Mouse (Mus musculus) common myeloid progenitor, adult 5-6 weeks (primary cell): ENCODE measurements at regions not wholly inside any gene's neighbourhood (a gene's known extent, or its start where the extent isn't known, plus 50 kb on each side); places are given as distances from the start of the nearest gene placed in this dataset.
"Not testable (repeated sequence)": the region's sequence is repeated elsewhere in the genome, so short reads cannot be mapped to it uniquely, and the experiment has no call there.

ENCODE experiments used
- ATAC-seq: replicated peaks from 2 replicates; pipeline ENCODE4 v1.8.0; 2016; ENCODE audit warnings: low read depth, mild to moderate bottlenecking, moderate TSS enrichment, inconsistent platforms; ENCODE audit not compliant: poor library complexity, severe bottlenecking

DNA sequence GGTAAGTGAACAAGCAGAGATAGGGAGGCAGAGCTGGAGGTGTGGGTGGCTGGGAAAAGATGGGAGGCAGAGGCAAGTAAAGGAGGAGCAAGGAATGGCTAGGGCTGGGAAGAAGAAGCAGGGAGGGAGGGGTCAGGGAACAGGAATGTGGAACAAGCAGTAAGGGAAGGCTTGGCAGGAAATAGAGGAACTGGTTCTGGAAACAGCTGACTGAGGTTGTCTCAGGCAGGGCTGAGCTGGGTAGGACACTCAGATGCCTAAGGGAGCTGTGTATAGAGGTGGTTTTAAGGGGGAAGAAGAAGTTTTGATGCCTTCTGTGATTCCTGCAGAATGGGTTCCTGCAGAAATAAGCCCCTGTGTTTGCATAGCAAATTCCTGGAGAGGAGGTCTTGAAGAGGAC is 92.7 kb downstream of the Nucb2 start:
- peak; percentile 60; the same call in 1 of the 2 replicates for ATAC-seq

DNA sequence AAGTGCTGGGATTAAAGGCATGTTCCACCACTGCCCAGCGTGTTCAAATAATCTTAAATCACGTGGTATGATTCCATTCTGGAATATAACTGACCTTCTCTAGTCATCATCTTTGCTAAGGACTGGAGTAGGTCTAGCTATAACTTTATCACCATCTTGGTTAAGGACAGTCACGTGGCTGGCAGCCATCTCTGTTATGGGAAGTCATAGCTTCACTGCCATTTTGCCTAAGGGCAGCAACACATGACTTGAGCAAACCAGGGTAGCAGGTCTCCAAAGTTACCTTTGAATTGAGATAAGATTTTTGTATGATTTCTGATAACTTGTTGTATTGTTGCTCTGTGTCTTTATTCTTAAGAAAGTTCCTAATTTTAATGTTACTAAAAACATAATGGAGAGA is 96.2 kb downstream of the Nucb2 start:
- no peak for ATAC-seq

DNA sequence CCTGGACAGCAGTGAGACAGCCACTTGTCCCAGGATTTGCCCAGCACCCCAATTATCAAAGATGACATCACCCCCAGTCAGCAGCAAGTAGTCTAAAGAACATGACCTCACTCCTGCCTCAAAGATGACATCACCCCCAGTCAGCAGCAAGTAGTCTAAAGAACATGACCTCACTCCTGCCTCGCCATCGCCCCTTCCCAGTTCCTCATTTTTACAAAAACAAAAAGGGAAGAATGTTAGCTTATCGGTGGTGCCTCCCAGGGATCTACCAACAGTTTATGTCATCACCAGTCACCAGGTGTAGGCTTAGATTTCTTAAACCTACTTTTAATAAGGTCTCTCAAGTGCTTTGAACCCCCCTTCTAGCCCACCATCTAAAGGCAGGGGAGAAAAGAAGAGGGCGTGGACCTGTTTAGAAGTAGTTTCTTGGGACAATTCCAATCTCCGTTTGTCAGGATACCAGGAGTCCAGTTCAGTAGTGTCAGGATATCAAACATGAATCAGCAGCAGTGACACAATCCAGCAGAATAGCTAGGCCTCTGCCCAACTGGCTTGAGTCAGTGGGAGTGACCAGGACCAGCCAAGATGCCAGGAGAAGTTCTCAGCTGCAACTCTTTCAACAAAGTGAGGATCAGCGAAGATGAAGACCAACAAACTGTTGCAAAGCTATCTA is 99.1 kb downstream of the Nucb2 start:
- peak; percentile 76 for ATAC-seq

DNA sequence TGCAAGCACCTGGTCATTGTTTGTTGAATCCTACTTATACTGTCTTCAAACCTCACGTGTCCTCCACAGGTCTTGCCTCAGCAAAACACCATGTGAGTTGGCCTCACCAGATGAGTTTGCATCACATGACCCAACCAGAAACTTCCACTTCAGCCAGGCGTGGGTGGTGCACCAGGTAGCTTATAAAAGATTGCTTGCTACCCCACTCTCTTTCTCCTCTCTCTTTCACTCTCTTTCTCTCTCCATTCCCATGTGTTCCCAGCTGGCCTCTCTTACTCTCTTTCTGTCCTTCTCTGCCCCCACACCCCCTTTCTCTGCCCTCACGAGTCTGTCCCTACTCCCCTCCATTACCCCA is 99.6 kb downstream of the Nucb2 start:
- no peak for ATAC-seq

DNA sequence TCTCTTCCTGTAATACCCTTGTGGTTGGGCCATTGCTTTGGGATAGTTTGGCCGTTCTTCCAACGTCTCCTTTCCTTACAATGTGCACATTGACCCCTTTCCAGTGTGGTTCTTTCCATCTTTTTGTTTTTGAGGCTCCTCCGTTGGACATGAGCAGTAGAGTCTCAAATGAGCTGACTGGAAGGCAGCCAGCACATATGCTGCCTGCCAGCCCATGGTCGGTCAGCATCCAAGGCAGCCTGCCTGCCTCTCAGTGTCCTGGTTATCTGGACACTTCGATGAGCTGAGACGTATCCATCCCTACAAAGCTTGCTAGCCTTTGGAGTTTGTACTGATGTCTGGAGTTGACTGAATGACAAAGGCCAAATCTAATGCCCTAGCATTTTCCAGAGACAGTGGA is 102.1 kb downstream of the Nucb2 start:
- ATAC-seq = no peak

DNA sequence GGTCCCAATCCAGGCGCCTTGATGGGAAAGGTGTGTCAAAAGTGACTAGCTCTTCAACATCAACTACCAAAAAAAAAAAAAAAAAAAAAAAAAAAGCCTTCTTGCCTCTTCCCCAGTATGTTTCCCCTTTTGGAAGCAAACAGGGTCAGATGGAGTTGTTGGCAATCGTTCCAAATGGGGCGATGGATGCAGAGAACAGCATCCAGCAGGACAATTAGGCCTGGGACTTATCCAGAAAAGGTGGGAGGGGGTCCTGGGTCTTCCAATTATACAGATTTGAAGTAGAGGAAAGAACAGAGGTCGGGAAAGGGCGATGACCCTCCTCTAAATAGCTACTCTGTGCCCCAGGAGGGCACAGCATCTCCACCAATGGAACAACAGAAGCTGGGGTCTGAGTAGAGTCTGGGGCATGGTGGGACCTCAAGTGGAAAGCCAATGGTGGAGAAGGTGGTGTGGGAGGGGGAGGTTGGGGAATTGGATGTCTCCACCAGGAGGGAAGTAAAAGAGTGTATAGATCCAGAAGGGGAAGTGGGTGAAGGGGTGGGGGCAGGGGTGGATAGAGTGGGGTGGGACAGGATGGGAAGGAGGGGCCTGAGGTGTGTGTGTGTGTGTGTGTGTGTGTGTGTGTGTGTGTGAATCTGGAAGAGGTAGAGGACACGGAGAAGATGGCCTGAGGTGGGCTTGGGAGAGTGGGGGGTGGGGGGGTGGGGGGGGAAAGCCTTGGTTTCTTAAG is 102.7 kb downstream of the Nucb2 start:
- ATAC-seq = peak; percentile 38

DNA sequence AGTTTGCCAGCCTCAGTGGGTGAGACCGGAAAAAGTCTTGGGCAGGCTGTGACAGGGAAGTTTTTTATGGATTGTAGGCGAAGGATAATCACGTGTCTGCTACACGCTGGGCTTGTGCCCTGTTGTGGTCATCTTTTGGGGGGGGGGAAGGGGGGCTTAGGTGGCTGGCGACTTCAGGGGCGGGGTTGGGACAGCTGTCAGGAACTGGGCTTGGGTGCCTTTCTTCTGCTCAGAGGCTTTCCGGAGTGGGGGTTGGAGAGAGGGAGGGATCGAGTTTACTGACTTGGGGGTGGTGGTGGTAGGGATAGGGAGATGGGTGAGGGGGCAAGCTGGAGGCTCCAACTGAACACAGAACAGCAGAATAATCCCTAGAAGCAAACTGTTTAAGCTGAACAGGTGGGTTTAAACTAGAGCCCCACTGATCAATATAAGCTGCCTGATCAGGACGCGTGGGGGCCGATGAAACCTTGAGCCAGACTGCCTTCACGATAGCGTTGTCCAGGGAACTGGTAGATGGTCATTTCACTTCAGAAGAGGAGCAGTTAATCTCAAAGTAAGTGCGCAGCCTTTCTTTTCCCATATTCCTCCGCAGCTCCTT is 103.6 kb downstream of the Nucb2 start:
- no peak for ATAC-seq

DNA sequence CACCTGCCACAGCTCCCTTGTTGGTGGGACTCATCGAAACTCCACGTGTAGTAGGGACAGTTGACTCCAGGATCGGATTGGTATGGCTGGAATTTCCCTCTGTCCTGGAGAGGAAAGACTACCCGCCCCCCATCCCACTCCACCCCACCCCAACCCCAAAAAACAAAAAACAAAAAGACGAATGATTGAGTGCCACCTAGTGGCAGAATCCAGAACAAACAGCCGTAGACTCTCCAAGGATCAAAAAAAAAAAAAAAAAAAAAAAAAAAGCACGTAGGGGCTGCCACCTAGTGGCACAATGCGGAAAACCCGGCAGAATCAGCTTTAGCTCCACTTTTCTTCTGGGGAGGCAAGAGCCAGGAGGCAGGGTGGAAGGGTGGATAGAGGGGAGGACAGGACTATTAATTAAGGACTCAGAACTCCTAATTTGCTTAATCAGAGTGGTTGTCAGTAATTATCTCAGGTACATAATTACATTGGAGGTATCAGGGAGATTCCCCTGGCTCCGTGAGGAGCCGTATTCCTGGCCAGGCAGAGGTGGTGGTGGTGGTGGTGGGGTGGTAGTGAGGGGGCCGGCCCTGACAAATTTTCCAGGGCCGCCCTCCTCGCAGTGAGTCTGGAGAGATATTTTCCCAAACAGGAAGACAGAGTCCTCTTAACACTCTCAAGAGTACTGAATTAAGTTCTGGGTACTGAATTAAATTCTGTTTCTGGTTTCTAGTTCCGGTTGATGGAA is 104.3 kb downstream of the Nucb2 start:
- peak; percentile 84 for ATAC-seq

DNA sequence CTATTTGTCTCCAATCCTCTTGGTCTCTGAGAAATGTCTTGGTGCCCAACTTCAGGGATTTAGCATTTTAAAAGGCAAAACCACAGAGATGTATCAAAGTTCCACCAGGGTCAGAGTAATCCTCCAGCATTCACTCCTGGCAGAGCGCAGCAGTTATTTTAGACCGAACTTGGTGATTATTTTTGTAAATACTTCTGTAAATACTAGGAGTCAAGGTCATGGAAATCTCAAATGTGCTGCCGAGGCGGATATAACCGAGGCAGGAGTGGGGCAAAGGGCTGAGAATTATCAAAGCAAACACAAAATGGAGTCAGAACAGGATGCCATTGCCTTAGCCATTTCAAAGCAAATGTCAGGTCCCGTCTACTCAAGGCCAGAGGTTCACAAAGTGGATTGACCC is 105.2 kb downstream of the Nucb2 start:
- ATAC-seq = no peak

DNA sequence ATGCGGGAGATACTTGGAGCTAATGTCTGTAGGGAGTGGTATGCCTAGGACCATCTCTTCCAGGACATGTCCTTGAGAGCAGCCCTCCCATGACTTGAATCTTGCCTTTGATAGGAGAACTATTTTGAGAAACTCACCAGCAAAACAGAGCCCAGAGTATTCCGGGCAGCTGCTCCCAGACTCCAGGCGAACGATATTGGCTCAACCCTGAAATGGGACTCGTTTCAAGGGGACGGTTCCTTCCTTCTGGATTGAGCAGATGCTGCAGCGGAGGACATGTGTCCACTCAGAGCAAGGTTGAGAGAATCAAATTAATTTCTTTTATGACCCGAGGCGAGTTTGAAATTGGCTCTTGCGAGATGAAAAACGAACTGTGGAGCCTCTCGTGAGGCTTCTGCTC is 105.7 kb downstream of the Nucb2 start:
- ATAC-seq = no peak

DNA sequence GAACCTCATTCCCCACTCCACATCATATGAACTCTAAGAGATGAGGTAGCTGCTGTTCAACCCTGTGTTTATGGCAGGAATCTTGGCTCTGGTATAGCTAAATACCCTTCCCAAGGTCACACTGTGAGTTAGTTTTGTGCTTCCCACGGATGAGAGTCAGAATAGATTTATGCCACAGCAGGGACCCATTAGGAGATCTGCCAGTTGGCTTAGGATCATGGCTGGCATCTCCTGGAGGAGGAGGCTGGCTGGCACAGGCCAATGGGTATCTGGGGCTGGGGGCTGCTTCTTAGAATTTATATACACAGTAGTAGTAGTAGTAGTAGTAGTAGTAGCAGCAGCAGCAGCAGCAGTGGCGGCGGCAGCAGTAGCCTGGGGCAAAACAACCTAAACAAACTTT is 111.8 kb downstream of the Nucb2 start:
- ATAC-seq = no peak

DNA sequence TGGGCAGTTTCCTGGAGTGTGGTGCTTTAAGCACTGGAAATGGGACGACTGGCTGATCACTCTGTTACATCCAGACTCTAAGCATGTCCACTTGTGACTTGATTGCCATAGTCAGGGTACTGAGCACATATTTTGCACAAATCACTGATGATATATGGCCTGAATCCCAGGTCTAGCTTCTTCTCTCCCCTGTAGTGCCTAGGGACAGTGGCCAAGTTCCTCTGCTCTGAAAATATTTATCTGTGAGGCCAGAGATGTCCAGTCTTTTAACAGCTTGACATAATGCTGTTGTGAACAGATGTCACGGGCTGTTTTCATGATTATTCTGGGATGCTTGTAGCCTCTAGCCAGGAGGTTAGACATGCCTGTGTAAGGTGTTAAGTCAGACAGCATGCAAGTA is 115.5 kb downstream of the Nucb2 start:
- no peak for ATAC-seq

DNA sequence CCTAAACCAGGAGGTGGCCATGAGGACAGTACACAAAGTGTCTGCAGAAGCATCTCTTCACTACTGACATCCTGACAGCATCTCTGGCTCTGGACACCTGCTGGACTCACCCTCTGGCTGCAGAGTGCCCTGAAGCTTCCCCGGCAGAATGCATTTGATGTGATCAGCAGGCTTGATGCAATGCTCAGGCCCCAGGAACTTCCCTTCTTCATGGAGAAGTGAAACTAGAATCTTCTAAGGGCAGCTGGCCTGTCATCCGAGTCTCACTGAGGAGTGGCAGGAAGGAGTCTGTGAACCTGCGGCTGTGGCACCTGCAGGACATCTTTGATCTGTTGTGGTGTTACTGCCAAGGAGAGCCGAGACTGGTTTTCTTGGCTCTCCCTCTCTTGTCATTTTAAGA is 116.2 kb downstream of the Nucb2 start:
- peak; percentile 97 for ATAC-seq

DNA sequence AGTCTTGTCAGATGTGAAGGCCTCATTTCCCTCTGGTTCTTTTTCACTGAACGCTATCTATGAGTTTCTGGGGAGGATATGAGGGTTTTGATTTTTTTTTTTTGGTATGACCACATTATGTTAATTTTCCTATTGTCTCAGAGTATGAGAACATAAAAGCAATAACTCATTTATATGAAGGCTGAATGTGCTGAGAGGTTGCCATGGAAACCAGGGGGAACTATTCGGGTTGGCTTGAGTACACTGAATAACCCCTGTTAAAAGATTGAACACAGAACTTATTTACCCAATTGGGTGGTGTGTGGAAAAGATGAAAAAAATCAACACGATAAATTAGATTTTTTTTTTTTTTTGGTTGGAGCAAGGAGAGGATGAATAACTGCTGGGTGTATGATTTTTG is 129.0 kb downstream of the Nucb2 start:
- no peak for ATAC-seq

DNA sequence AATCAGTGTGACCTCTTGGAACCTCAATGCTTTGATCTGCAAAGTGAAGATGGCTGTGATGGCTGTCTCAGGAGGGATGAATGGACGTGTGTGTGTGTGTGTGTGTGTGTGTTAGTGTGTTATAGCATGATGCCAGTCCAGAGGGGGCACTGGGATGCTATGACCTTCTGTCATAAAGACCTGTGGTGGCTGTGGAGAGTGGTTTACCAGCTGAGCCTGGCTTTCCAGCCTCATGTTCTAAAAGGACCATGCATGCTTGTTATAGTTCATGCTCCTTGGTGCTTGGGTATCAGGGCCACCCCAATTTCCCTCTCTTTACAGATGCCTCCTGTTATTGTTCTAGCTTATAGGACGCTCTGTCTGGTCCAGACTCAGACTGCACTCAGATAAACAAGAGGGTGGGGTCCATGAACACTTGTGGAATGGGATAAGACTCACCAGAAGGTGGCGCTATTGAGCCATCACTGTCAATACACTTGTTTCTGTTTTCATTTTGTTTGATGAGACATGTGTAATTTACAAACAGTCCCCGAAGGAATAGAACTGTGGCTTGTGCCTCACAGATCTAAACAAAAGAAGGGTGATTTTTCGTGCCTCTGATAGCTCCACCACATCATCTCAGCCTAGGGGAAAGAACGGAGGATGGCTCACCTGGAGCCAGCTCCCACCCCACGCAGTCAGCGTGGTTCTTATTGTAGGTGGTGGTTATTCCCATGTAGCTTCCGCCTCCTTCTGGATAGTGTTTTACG is 140.9 kb downstream of the Nucb2 start:
- ATAC-seq = peak; percentile 73; the same call in 1 of the 2 replicates

DNA sequence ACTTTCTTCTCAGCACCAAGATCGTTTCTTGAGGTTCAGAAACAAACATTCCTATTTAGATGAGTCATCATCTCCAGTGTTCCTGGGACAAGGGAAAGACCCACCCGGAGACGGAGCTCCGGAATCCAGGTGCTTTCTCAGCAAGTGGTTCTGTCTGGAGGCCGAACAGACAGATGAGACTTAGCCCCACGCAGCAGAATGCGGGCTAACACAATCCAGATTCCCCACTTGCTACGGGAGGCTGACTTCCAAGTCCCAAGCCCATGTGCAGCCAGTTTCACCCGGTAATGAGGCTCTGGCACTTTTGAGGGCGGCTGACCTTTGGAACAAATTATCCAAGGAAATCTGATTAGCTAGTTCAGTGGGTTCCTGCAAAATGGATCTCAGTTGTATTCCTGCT is 150.3 kb downstream of the Nucb2 start:
- no peak for ATAC-seq

DNA sequence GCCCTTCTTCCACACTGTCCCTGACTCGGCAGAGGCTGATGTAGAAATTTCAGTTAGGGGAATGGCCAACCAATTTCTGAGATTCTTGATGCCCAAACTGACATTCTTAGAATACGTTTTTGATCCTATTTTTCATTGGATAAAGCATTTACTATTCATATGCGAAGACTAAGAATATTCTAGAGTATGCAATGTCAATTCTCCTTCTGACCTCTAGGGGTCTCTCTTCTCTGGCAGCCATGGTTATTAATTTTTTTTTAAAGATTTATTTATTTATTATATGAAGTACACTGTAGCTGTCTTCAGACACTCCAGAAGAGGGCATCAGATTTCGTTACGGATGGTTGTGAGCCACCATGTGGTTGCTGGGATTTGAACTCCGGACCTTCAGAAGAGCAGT is 152.9 kb downstream of the Nucb2 start:
- ATAC-seq = not testable (repeated sequence)

DNA sequence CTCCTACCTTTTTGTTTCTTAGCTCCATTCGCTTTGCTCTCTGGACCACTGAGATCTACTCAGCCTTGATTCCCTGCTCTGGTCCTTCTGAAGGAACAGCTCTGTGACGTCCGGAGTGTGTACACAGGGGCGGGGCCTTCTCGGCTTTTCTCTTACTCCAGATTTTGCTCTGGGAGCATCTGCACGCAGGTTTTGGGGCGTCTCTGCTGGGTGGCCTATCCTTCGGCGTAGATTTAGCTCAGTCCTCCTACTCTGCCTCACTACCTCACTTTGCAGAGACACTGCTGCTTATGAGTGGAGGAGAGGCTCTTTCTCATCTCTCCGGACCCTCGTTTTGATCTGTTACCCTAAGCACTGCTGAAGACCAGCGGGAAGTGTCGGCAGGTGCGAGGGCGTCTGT is 161.4 kb downstream of the Nucb2 start:
- ATAC-seq = no peak

DNA sequence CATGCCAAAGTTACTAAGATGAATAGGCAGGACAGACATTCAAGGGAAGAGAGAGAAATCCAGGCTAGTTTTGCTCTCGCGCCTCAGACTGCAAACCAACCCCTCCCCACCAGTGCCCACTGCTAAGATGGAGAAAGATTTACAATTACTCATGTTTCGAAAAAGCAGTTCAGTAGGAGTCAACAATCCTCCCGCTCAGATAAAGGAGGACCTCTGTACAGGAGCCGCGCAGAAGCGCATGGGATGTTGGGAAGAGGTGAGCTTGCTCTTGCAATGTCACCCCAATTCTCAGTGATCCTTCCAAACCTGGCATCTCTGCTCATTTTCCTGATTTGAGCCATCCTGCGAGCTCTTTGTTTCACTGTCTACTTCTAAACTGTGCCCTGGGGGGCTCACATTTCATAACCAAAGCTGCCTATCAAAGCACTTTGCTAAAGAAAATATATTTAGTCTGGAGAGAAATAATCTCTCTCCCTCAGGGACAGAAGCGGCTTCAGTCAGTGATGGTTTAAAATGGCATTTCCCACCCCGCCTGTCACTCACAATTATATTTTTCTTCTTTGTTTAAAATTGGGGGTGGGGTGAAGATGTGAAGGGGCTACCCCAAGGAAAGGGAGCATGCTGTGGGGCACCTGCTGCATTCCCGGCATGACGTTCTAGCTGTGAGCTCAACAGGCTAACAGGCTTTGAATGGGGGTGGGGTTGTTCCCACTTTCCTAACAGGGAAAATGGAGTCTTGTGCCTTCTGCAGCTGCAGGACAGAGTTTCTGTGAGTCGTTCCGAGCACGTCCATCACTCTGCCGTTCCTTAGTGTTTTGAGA is 170.2 kb downstream of the Nucb2 start:
- ATAC-seq = no peak
